Mouse (Mus musculus) ES-CJ7 (cell line): ENCODE data around the gene Cep164.

ENCODE experiments used
- DNase-seq: peaks from one replicate; pipeline ENCODE4 v3.0.0; 2011; ENCODE audit warnings: low read depth, low spot score

Gene Cep164

DNA sequence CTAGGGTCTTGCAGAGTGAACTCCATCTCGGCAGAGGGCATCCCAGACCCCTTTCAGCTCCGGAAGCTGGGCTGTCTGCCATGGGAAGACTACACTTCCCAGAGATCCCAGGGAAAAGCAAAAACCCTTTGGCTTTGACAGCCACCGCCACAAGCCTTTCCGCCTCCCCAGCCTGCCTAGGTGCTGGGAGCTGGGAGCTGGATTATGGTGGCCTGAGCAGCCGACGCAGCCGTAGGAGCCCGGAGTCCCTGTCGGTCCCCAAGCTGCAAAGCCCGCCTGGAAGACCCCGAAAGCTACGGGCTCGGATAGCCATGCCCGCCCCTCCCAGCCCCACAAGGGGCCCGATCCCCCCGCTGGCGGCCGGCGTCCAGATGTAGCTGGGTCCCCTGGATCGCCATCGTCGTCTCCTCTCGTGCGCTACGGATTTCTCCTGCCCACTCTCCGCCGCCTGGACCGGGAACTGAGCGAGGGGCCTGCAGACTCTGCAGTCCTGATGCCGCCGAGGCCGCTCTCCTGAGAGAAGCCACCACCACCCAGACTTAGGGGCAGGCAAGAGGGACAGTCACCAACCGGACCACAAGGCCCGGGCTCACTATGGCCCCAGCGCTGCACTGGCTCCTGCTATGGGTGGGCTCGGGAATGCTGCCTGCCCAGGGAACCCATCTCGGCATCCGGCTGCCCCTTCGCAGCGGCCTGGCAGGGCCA is 10.1 kb upstream of the Cep164 start, which contains the start of gene Bace1:
TSS of gene Bace1 (plus strand) at position 147 of the 705 bp plus-strand sequence.
- DNase-seq = peak; percentile 82

DNA sequence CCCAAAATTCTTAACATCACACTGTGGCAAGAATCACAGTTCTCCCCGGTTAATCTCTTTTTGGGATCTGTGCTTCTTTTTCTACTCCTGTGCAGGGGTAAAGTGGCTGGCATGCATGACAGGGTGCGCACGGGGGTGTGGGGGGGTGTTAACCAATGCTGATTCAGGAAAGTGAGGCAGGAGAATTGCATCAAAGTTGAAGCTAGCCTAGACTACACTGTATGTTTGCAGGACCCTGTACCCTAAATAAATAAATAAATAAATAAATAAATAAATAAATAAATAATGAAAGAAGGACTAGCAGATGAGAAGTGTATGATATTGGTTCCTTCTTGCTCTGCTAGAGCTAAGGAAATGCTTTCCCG is 9.6 kb upstream of the Cep164 start:
- DNase-seq = no peak

DNA sequence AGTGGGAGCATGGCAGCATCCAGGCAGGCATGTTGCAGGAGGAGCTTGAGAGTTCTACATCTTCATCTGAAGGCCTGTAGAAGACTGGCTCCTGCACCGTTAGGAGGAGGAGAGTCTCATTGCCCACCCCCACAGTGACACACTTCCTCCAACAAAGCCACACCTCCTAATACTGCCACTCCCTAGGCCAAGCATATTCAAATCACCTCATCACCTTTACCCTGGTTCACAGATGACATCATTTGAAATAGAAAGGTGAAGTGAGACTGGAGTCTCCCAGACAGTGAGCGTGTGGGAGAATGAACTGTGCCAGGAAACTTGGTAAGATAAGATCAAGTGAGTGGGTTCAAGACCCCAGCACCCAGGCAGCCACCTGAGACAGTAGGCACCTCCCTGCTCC is 5.0 kb upstream of the Cep164 start:
- DNase-seq = peak; percentile 36

DNA sequence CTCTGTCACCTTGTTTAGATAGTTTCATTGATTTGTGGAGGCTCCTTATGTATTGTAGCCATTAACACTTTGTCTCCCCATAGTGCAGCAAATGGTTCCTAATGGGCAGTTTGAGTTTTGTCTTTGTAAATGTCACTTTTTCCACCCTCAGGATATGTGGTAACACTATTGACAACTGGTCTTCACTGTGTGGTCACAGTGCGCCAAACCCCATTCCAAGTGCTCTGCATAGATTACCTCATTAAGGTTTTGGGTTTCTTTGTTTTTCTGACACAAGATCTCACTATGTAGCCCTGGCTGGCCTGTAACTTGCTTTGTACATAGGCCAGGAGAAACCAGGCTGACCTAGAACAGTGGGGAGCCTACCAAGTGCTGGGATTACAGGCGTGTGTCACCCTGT is 4.4 kb upstream of the Cep164 start:
- DNase-seq = no peak

DNA sequence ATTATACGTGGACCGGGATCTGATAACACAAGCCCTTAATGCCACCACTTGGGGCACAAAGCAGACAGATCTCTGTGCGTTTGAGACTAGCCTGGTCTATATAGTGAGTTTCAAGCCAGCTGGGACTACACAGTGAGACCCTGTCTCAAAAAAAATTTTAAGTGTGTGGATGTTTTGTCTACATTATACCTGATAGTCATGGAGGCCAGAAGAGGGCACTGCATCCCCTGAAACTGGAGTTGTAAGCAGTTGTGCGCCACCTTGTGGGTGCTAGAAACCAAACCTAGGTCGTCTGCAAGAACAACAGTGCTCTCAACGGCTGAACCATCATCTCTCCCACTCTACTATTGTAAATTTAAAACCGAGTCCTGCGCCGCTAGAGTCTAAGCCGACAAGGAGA is 616 bp upstream of the Cep164 start:
- DNase-seq = peak; percentile 99

DNA sequence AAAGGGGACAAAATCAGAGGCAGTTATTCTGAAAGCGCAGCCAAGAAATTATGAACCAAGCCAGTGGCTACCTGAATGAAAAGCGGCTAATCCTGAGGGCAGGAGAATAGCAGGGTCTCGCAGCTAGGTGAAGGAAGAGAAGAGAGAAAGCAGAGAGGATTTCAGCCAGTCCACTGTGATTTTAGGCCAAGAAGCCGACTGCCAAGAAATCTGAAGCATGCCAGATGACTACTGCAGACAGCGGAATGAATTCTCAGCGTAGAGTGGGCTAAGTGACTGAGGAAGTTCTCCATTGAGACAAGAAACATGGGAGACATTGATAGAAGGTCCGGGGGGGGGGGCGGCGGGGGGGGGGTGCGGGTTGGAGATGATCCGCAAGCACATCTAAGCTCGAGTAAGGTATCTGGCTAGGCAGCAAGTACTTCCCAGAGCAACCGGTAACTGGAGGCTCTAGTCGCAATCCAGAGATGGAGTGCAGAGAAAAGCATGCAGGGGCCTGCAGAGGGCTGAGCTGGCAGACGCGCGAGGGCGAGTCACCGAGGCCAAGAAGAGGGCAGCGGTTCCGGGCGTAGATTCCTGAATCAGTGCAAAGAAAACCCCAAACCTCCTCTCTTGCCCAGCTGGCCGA is 714 bp downstream of the Cep164 start:
- peak; percentile 28 for DNase-seq

DNA sequence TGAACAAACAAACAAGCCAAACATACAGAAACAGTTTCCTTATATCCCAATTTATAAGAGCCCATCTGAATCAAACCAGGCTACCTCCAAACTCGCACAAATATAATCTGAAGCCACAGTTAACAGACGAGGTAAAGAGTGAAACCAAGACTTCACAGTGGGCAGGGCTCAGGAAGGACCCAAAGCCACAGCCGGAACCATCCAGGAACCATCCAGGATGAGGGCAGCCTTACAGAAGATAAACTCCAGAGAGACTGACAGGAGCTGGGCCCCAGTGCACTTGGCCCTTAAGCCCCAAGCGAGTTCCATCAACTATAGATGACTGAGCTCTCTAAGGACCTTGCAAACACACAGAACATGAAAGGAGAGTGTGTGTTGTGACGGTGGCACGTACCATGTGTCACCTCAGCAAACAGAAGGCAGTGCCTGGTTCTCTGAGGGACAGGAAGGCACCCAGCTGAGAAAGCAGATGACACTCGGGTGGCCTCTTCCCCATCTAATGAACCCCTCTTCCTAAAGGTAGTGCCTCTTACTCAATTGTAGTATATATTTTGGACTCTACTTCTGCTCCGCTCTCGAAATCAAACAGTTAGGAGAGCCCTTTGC is 10.0 kb downstream of the Cep164 start:
- DNase-seq = no peak

DNA sequence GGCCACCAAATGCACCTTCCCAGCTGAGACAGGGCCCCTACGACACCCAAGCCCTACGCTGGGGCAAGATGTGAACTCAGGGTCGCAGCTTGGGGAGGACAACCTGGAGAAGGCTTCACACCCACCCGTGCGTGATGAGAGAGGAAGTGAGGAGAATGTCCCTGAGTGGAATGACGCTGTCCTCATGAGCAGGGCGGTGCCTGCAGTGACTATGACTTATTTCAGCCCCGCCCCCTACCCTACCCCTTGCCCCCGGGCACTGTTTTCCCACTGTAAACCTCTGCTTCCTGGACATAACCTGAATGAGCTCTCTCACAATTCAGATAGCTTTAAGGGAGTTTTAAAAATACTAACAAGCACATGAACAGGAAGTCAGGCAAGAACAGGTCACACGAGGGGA is 13.0 kb downstream of the Cep164 start:
- DNase-seq = no peak

DNA sequence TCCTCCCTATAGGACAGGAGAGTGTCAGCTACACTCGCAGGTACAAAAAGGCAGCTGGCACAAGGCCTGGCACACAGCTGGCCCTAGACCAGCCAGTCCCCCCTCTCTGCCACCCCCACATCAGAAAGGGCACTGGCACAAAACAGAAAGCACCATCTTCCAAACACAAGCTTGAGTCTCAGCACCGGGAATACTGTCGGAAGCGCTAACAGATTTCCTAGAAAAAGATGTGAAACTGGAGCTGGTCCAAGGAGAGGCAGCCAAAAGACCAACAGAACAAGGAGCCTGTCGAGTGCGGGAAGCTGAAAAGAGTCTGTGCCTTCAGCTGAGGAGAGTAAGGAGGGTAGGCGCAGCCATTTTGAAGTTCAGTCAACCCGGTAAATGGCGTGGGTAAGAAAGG is 13.4 kb downstream of the Cep164 start:
- no peak for DNase-seq

DNA sequence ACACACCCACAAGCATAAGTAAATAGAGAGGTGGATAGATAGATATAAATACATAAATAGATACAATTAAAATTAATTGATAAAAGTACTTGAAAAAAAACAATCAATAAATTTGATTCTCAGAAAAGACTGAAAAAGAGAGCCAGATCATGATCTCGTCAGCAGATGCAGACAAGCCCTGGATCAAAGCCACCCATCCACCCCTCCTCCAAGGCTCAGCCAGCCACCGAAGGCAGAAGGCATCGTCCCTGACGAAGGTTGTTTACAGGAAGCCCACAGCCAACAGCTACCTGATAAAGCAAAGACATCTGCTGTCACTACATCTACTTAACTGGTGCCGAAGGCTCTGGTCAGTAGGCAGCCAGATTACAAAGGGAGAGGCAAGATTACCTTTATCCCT is 16.5 kb downstream of the Cep164 start:
- DNase-seq = no peak

DNA sequence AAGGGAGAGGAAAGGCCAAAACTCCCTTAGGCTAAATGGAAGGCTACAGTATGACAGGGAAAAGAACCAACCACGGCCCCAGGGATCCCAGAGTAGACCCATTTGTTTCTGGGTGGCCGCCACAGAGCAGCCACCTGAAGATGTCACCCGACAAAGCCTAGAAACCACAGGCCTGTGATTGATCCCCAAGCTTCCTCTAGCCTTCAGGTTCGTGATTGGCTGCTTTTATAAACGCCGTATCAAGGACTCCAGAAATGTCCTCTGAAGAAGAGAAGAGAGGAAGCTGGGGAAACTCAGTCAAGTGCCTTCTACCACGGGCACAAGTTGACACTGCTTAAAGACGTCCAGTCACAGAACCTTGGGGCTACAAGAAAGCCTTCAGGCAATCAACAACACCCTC is 20.7 kb downstream of the Cep164 start:
- no peak for DNase-seq

DNA sequence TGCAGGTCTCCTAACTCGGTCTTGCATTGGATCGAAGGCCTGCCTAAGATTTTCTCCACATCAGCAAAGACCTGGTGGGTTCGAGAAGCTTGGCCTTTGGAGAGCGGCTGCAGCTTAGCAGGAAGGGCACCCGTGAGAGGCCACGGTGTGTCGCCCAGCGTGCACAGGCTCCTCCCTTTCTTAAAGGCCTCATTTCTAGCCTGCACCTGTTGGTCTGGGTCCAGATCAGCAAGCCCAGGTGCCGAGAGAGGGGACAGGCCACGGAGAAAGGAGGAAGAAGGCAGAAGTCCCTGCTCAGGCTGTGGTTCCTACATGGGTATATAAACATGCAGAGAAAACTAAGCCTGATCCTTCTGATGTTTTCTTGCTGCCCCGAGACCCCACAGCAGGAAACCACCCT is 21.2 kb downstream of the Cep164 start:
- no peak for DNase-seq

DNA sequence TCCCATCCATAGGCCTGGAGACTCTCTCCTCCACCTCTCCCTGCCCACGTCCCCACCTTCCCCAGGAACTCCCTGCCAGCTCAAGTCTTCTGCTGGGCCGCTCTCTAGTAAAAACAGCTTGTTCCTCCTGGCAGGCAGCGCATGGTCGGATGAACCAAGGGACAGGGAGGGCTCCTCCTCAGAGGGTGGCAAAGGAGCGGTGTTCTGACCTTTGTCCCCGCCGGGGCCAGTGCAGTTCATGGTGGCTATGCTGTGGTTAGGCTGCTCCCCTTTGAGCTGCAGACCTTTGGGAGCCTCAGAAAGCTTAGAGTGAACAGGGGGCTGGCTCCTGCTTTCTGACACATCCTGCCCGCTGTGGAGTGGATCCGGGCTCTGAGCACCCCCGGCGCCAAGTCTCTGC is 21.6 kb downstream of the Cep164 start:
- no peak for DNase-seq

DNA sequence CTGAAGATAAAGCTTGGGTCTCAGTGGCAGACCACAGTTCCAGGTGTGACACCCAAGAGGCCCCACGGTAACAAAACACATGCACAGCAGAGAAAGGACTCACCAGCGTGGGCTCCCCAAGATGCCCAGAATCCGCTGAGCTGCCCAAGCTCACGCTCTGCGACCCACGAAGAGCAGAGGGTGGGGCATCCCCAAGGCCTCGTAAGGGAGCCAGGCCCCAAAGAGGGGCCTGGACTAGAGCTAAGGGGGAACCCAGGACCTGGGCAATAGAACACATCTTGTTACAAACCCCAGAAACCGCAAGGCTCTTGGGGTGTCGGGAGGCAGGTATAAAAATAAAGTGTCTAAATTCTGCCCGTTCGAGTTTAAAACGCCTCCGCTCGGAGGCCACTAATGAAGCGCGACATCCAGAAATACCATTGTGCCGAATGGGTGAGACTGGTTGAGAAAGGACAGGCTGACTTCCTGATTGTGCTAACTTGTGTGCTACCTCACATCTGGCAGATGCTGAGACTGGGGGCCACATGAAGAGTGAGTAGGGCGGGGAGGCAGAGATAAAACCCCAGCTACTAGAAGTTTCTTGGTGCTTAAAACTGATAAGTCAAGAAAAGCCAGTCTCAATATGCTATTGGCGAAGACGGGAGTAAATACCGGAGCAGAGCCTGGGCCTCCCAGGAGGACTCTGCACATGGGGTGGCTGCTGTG is 25.3 kb downstream of the Cep164 start:
- no peak for DNase-seq

DNA sequence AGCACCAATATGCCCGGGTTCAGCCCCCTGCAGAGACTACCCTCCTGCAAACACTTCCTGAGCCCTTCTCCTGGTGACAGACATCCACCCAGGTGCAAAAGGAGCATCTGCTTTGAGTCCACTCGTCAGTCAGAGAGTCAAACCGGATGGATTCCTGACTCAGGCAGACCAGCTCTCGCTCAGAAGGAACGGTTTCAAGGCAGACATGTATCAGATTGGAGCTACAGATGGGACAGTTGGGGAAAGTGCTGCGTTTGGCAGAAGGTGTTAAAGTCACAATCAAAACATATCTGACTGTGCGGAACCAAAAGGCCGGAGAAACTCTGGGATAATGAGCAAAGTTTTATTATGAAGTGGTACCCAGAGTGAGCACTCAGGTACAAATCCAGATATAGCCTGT is 29.1 kb downstream of the Cep164 start:
- DNase-seq = no peak

DNA sequence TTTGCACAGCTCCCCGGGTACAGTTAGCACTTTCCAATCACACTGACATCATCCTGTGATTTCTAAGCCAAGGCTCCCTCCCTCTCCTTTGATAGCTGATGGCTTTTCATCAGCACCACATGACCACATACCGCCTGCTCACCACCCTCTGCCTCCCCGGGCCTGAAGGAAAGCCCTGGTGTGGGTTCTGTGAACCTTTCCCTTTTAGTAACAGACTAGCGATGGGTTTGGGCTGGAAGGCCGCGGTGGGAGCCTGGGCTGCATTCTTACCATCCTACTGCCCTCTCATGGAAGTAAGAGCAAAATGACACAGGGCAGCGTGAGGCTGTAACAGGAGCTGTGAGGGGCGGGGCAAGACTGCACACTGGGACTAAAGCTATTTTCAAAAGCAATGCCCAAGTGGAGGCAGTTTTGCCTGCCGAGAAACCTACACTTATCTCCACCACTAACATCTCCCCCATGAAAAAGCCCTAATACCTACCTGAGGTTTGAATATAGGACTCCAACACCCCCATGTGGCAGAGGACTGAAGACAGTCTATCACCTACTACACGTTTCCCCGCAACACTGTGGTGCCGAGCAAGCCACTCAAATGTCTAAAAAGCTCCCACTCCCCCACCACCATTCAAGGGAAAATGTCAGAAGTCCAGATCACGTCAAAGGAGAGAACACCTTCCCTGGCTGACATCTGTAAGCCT is 29.9 kb downstream of the Cep164 start:
- no peak for DNase-seq

DNA sequence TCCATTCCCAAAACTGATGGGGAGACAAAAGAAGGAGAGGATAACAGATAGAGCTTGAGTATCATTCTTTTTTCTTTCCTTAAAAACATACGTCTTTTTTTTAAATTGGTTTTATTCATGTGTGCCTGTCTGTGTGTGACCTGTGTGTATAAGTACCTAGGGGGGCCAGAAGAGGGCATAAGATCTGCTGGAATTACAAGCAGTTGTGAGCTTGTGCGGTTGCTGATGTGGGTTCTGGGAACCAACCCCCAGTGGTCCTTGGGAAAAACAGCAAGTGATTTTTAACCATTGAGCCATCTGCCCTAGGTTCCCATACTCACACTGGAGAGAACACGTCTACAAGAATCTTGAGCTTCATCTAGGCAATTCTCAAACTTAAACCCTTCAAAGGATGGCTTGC is 31.2 kb downstream of the Cep164 start:
- peak; percentile 48 for DNase-seq

DNA sequence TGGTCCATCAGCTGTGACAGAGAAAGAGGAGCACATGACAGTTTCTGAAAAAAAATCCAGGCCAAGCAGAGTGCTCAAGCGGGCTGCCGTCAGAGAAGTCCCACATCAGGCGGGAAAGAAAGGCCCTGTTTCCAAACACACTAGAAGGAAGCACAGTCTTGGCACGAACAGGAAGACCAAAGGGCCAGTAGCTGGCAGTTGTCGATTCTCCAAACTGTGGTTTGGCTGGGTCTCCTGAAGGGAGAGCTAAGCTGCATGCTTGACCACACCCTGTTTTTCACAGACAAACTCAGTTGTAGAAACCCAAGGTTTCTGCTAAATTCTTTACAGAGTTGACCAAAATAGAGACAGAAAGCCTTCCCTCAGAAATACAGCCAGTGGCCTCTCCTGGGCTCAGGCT is 32.8 kb downstream of the Cep164 start:
- no peak for DNase-seq

DNA sequence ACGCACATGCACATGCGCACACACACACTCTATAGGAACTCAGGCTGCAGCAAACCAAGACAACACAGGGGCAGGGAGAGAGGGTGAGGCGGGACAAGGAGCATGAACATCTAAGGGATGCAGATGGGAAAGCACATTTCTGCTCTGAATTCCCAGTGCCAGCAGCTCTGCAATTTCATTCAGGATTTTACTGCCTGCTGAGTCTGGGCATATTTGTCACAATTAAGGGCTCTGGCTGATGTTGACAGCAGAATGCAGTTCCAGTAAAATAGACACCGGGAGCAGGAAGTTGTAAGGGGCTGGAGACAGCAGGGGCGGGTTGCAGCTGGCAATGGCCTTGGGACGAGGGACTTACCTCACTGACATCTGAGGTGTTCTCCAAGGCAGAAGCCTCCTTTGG is 34.8 kb downstream of the Cep164 start:
- DNase-seq = no peak

DNA sequence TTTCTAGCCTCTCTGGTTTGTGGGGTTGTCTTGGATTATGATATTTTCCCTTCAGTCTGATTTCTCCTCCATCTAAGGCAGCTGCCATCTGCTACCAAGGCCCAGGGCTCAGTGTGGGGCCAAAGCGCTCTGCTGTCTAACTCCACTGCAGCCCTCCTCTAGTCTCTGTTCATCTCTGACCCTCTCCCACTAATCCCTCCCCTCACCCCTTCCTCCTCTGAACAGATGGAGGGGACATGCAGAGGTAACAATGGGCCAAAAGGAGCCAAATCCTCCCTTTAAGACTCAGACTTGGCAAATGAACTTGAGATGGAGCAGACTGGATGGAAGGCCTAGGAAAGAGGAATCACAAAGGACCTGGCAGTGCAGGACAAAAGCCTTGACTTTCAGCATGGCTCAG is 36.3 kb downstream of the Cep164 start:
- DNase-seq = no peak

DNA sequence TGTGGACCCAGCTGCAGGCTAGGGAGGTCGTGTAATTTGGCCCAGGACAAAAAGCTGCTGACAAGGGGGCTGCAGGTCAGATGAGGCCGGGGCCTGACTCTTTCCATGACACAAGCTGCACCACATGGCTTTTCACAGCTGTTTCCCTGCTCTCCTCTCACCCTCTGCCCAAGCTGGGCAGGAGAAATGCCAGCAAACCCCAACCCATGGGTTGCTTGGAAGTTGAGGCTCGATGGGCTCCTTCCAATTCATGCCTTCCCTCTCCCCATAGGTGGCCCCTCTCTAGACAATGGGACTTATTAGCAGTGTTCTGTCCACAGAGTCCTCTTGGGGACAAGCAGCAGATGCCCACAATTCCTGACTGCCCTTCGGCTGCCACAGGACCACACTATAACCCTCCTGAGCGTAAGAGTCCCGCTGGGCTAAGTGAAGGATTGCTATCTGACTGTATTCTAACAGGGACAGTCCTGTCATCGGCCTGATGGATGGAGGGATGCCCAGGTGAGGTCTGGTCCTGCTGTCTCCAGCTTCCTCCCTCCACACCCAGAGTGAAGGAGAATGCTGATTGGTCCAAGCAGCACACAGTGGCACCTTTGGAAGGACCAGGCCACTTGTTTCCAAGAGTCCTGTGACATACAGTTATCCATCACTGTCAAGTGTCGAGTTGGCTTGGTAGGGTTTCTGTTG is 36.9 kb downstream of the Cep164 start:
- DNase-seq = no peak
